Mouse (Mus musculus): ENCODE measurements at regions not wholly inside any gene's neighbourhood (a gene's known extent, or its start where the extent isn't known, plus 50 kb on each side); places are given as distances from the start of the nearest gene placed in this dataset.

- DNase-seq (ENCODE audit: low read depth) = peak; percentile 57
Observed at GRCm38 (mm10) chr5:74771121-74771520, 68.4 kb upstream of the Lnx1 start.

GRCm38 (mm10) chr5:74769023-74769422 is 66.3 kb upstream of the Lnx1 start:
- DNase-seq (ENCODE audit: low read depth) = no peak

GRCm38 (mm10) chr5:74767993-74768392 is 65.3 kb upstream of the Lnx1 start:
- DNase-seq (ENCODE audit: low read depth) = no peak

DNA sequence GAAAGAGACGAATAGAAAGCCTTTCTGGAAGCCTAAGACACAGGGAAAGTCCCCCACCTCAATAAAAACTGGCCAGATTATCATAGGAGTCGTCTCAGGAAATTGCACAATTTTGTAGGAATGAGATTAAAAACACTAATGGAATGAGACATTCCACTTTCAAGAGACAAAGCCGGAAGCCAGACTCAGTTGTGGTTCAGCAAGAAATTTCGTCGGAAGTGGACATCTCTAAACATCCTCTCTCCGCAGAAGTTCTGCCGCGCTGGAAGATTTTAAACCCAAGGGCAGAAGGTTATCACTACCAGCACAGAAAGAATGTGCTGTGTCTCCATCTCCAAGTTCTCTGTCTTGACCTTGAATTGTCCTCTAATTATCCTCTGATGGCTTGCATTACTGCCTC is 63.5 kb upstream of the Lnx1 start:
- DNase-seq (ENCODE audit: low read depth) = no peak

- peak; percentile 65 for DNase-seq (ENCODE audit: low read depth)
Observed at GRCm38 (mm10) chr5:74765061-74765767, 62.5 kb upstream of the Lnx1 start.

- no peak for DNase-seq (ENCODE audit: low read depth)
Observed at GRCm38 (mm10) chr5:74757557-74757956, 54.8 kb upstream of the Lnx1 start.

- peak; percentile 90 for DNase-seq (ENCODE audit: low read depth)
Observed at GRCm38 (mm10) chr5:74752961-74753360, 50.2 kb upstream of the Lnx1 start.
